Mouse (Mus musculus): ENCODE results near the gene Plin3.

DNA sequence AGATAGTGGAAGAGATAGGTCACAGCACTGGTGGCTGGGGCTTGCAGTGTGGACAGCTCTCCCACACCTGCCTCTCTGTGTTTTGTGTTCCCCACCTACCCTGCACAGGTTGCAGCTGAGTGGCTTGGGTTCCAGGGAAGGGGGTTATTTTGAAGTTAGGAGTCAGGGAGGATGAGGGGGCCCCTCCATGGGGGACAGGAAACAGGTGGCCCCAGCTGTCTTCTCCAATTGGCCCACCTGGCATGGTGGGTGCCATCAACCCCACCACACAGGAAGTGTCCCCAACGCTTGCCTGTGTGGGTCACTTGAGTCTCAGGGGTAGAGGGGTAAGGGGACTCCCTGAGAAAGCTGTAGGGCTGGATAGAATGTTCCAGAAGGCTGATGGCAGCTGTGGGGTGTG lies 618 bp upstream of the Plin3 start:
- TF ChIP-seq CTCF (IDR thresholded peaks at IDR 0.05; ENCODE audit: low read depth, low read length) (no peak), POLR2A (IDR thresholded peaks at IDR 0.05; ENCODE audit: extremely low read depth, insufficient read depth, low read length) (no peak)
